Comparison of ENCODE assay signal across 10 mouse cellular contexts in genomic region chr8:13600204-13600603, GRCm38 (mm10). TPM values are rescaled to one million over a fixed set of nuclear protein-coding genes. Genes with fewer than 3 reads are reported as not detected.
DNase-seq lines count a peak whose midpoint lies in the region; ATAC-seq and TF ChIP-seq lines count a peak whose summit lies in the region.
"Had no signal": no experiment of that assay in that cellular context is flagged by ENCODE, and none has a peak within 500 bp of the region (broad histone marks: within the 10 kb centered on the region; RNA-seq: fewer than 3 reads in every experiment).

No protein-coding gene starts in this region.

- intact Hi-C loops in left cerebral cortex, postnatal 4 days (cut with DNase I): no loop called here

- peaks cover 25% of the 10 kb centered on the region for H3K4me1 ChIP-seq in heart, embryonic 12.5 days (replicated peaks)
- H3K4me1 ChIP-seq in liver, embryonic 14.5 days (replicated peaks; ENCODE audit: control insufficient read depth in 2 of 2, insufficient read depth in 2 of 2, low read length in 1 of 2): peaks cover 0 to 12% of the 10 kb centered on the region in 2 experiments; a peak in 2 of 4 replicates
- H3K4me1 ChIP-seq: embryonic facial prominence, embryonic 15.5 days had no signal

- no peak for TF ChIP-seq EP300 in liver, embryonic 14.5 days (IDR thresholded peaks at IDR 0.05; ENCODE audit: low read depth)

- H3K27ac ChIP-seq in heart, embryonic 12.5 days (ENCODE audit: poor library complexity, severe bottlenecking): 0 out of 2 replicates have a peak overlapping the region, but pooled peaks have one; percentile 1
- H3K27ac ChIP-seq in liver, embryonic 14.5 days: no peak overlapping the region
- H3K27ac ChIP-seq: embryonic facial prominence, embryonic 15.5 days had no signal

- H3K4me3 ChIP-seq in heart, embryonic 12.5 days: no peak overlapping the region
- H3K4me3 ChIP-seq in liver, embryonic 14.5 days (ENCODE audit: insufficient read depth in 1 of 2, low read depth in 2 of 2, low read length in 2 of 2): no peak overlapping the region
- H3K4me3 ChIP-seq: embryonic facial prominence, embryonic 15.5 days had no signal

- WGBS in heart, embryonic 12.5 days: 52% methylated on average over 7 of the region's 7 CpGs
- WGBS in liver, embryonic 14.5 days (ENCODE audit: insufficient replicate concordance): 25% methylated on average over 7 of the region's 7 CpGs

- no peaks in the 10 kb centered on the region for H3K9me3 ChIP-seq in heart, embryonic 12.5 days (replicated peaks)
- H3K9me3 ChIP-seq in liver, embryonic 14.5 days (ENCODE audit: control insufficient read depth, low read length): no peaks in the 10 kb centered on the region
- H3K9me3 ChIP-seq: embryonic facial prominence, embryonic 15.5 days had no signal

- no peaks in the 10 kb centered on the region for H3K27me3 ChIP-seq in heart, embryonic 12.5 days (replicated peaks)
- H3K27me3 ChIP-seq in liver, embryonic 14.5 days (ENCODE audit: control insufficient read depth, insufficient read depth, low read length): no peaks in the 10 kb centered on the region
- H3K27me3 ChIP-seq: embryonic facial prominence, embryonic 15.5 days had no signal

- no peak for TF ChIP-seq CTCF in liver, embryonic 14.5 days (IDR thresholded peaks at IDR 0.05; ENCODE audit: low read depth)

- H3K4me2 ChIP-seq in heart, embryonic 12.5 days: no peak overlapping the region
- H3K4me2 ChIP-seq in liver, embryonic 14.5 days (ENCODE audit: low read depth): no peak overlapping the region
- H3K4me2 ChIP-seq: embryonic facial prominence, embryonic 15.5 days had no signal

- DNase-seq in adrenal gland, adult 2 months: peak; percentile 37
- no peak for DNase-seq in adrenal gland, postnatal 10 days
- peak in 1 of 3 experiments; percentile 14 for DNase-seq in liver, embryonic 14.5 days (ENCODE audit: low read depth in 3 of 3, low spot score in 3 of 3)
- peak; percentile 69 to 81 for DNase-seq in spleen, adult 18-20 months
- no peak for DNase-seq in left cerebral cortex, postnatal 4 days
- no peak for DNase-seq in urinary bladder, postnatal 25 days (ENCODE audit: low spot score)
- no peak for DNase-seq in layer of hippocampus, adult 18-20 months (ENCODE audit: low spot score in 2 of 2)

- no peak for ATAC-seq in heart, embryonic 12.5 days (ENCODE audit: insufficient number of reproducible peaks, low FRiP score)
- peak; percentile 51; the same call in 1 of the 2 replicates for ATAC-seq in liver, embryonic 14.5 days (ENCODE audit: insufficient read depth)

- H3K36me3 ChIP-seq in heart, embryonic 12.5 days: peaks cover 56% of the 10 kb centered on the region
- H3K36me3 ChIP-seq in liver, embryonic 14.5 days (replicated peaks; ENCODE audit: control insufficient read depth, insufficient read depth, low read depth): no peaks in the 10 kb centered on the region

- H3K9ac ChIP-seq in heart, embryonic 12.5 days: no peak overlapping the region
- no peak overlapping the region for H3K9ac ChIP-seq in liver, embryonic 14.5 days (replicated peaks)
- H3K9ac ChIP-seq: embryonic facial prominence, embryonic 15.5 days had no signal

RNA-seq across cellular contexts. Expression of gene 1700029H14Rik, which starts 37.9 kb away (rescaled TPM):
- total RNA-seq in adrenal gland, adult 2 months (2021): not detected
- polyA plus RNA-seq in adrenal gland, adult 2 months (2012; rRNA removed): not detected in 2 replicates
- not detected for total RNA-seq in adrenal gland, postnatal 10 days (2021)
- polyA plus RNA-seq in heart, embryonic 12.5 days (2016; fragmentation: Nextera tagmentation; extraction: Ambion mirVana): not detected in 2 replicates
- polyA plus RNA-seq in liver, embryonic 14.5 days (2012; rRNA removed): 0.02 TPM in 1 of 2 replicates, not detected in the other
- polyA plus RNA-seq in liver, embryonic 14.5 days (2014; fragmentation: Nextera tagmentation; extraction: Ambion mirVana): not detected in 2 replicates
- not detected for total RNA-seq in left cerebral cortex, postnatal 4 days (2021)
- total RNA-seq in layer of hippocampus, adult 18-20 months (2021): not detected
- polyA plus RNA-seq: embryonic facial prominence, embryonic 15.5 days; neural tube, embryonic 14.5 days had no signal

Comparison
In these comparisons a context has a peak if more than half of its experiments do, and no peak if none do; other contexts are left out.
1. DNase-seq: peak in adrenal gland, adult 2 months (single experiment) and spleen, adult 18-20 months (2 of 2); none in adrenal gland, postnatal 10 days (single experiment), left cerebral cortex, postnatal 4 days (single experiment), urinary bladder, postnatal 25 days (single experiment) and layer of hippocampus, adult 18-20 months (0 of 2).